Mouse (Mus musculus): ENCODE measurements around the gene Ttc27.

DNA sequence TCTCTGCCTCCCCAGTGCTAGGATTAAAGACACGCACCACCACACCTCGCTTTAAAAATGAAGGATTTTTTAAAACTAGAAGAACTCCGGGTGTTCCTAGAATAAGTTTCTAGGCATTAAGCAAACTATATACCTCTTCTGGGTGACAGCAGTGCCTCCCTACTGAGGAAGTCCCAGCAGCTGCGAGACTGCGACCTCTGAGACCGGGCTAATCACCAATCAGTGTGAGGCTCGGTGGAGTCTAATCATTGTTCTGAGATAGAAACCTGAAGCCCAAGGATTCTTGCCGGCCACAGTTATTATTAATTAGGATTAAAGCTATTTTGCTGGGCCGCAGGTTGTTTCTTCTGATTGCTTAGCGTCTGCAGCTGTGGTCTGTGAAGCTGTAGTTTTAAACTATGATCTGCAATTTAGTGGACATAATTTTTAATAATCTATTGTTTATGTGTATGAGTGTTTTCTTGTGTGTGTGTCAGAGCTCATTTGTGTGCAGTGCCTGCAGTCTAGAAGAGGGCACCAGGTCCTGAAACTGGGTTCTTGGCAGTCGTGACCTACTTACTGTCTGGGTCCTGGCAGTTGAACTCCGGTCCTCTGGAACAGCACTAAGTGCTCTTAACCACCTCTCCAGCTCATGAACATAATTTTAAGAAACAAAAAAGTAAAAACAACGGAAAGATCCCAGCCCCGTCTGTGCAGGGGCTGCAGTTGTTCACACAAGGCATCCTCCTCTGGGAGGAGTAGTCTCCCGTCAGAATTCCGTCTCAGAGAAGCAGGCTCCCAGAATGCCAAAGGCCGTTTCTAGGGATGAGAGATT, 142.9 kb downstream of the Ttc27 start:
- TF ChIP-seq CTCF (IDR thresholded peaks at IDR 0.05; ENCODE audit: low read depth, low read length) (no peak), POLR2A (IDR thresholded peaks at IDR 0.05; ENCODE audit: insufficient read depth, low read length) (no peak), EP300 (IDR thresholded peaks at IDR 0.05; ENCODE audit: insufficient read depth, low read depth, low read length) (no peak)
